Comparison of ENCODE assay signal across 9 mouse cellular contexts in the genomic region with DNA sequence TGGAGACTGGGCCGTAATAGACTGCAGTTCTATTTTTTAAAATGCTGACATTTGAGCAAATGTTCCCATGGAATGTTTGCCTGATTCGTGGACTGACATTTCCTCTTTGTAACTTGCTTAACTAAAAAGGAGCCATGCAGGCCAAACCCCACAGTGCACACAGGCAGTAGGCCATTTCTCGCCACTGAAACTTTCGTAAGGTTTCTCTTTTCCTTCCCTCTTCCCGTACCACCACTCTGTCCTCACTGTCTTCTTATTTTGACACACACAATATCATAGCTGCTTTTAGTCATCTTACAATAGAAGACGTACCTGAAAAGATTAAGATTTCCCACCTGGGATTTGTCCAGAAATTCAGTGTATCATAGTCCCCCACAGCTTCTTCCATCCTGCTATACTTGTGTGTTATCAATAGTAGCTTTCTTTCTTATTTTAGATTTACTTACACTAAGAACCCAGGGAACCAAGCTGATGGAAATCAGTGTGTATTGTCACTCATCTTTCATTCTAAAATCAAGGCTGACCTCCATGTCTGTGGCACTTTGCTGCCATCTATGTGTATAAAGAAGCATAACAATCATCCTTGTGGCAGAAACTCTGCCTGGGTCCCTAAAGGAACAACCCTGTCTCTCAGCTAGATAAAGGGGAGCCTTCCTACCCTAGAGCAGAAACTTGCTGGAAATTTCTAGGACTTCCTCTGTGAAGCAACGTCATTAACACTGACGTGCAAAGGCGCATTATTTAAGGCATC.
DNase-seq lines count a peak whose midpoint lies in the region; ATAC-seq lines count a peak whose summit lies in the region.
"Had no signal": no experiment of that assay in that cellular context is flagged by ENCODE, and none has a peak within 500 bp of the region (broad histone marks: within the 10 kb centered on the region; RNA-seq: fewer than 3 reads in every experiment).

No protein-coding gene starts in this region.

- 0 out of 2 replicates have a peak, but pooled peaks cover 3% of the 10 kb centered on the region for H3K27me3 ChIP-seq in limb, embryonic 11.5 days (ENCODE audit: control insufficient read depth, insufficient read depth, low read length)
- H3K27me3 ChIP-seq in limb, embryonic 10.5 days (ENCODE audit: low read depth, poor library complexity, severe bottlenecking): peaks cover 21% of the 10 kb centered on the region
- no peaks in the 10 kb centered on the region for H3K27me3 ChIP-seq in neural tube, embryonic 14.5 days (ENCODE audit: control insufficient read depth, insufficient read depth, low read length)
- H3K27me3 ChIP-seq: liver, embryonic 15.5 days had no signal

- ATAC-seq in limb, embryonic 11.5 days (ENCODE audit: insufficient number of reproducible peaks, low FRiP score, low TSS enrichment, low read depth): peak; percentile 26; the same call in 1 of the 2 replicates
- peak; percentile 46; the same call in 1 of the 2 replicates for ATAC-seq in neural tube, embryonic 14.5 days (ENCODE audit: low read depth)
- ATAC-seq in erythroid progenitor cell, adult 5-6 weeks (replicated peaks; ENCODE audit: low FRiP score, poor library complexity, severe bottlenecking): no peak

- peak; percentile 53 for DNase-seq in limb, embryonic 11.5 days (ENCODE audit: low spot score)
- DNase-seq in limb, embryonic 10.5 days (ENCODE audit: low spot score): no peak
- peak; percentile 66 for DNase-seq in Muller cell, postnatal 12 days (ENCODE audit: inconsistent ontology term)
- peak; percentile 66 for DNase-seq in embryo, embryonic 9.5 days (ENCODE audit: extremely low spot score)
- peak; percentile 37 for DNase-seq in heart, postnatal 4 days
- peak; percentile 43 to 61 for DNase-seq in left cerebral cortex, postnatal 25 days (ENCODE audit: low spot score in 2 of 2)

- H3K27ac ChIP-seq in limb, embryonic 11.5 days (replicated peaks; ENCODE audit: low read depth, low read length): no peak overlapping the region
- no peak overlapping the region for H3K27ac ChIP-seq in limb, embryonic 10.5 days
- H3K27ac ChIP-seq in neural tube, embryonic 14.5 days (ENCODE audit: low read depth, low read length): no peak overlapping the region
- H3K27ac ChIP-seq: liver, embryonic 15.5 days had no signal

- H3K9me3 ChIP-seq in limb, embryonic 11.5 days (ENCODE audit: control insufficient read depth, low read length): no peaks in the 10 kb centered on the region
- no peaks in the 10 kb centered on the region for H3K9me3 ChIP-seq in limb, embryonic 10.5 days (replicated peaks)
- H3K9me3 ChIP-seq in neural tube, embryonic 14.5 days (ENCODE audit: control insufficient read depth, low read length): no peaks in the 10 kb centered on the region
- H3K9me3 ChIP-seq: liver, embryonic 15.5 days had no signal

- WGBS in limb, embryonic 11.5 days: 48% methylated on average over 9 of the region's 9 CpGs
- WGBS in limb, embryonic 10.5 days: 53% methylated on average over 9 of the region's 9 CpGs
- 55% methylated on average over 9 of the region's 9 CpGs for WGBS in neural tube, embryonic 14.5 days

- intact Hi-C loops in left cerebral cortex, postnatal 25 days (cut with DNase I): loop anchor here (2.0 to 5.0 kb wide), 3 partner anchors 278 to 421 kb away; no protein-coding TSS in a partner anchor

- no peaks in the 10 kb centered on the region for H3K36me3 ChIP-seq in limb, embryonic 11.5 days (ENCODE audit: control insufficient read depth, insufficient read depth, low read length)
- H3K36me3 ChIP-seq in limb, embryonic 10.5 days: no peaks in the 10 kb centered on the region
- no peaks in the 10 kb centered on the region for H3K36me3 ChIP-seq in neural tube, embryonic 14.5 days (ENCODE audit: control insufficient read depth, insufficient read depth, low read length)
- H3K36me3 ChIP-seq: liver, embryonic 15.5 days had no signal

- H3K4me3 ChIP-seq in limb, embryonic 11.5 days (ENCODE audit: low read depth, low read length): no peak overlapping the region
- no peak overlapping the region for H3K4me3 ChIP-seq in limb, embryonic 10.5 days
- no peak overlapping the region for H3K4me3 ChIP-seq in neural tube, embryonic 14.5 days (ENCODE audit: low read depth, low read length)
- H3K4me3 ChIP-seq: liver, embryonic 15.5 days had no signal

- H3K4me2 ChIP-seq in limb, embryonic 11.5 days (ENCODE audit: low read depth, severe bottlenecking): no peak overlapping the region
- H3K4me2 ChIP-seq in neural tube, embryonic 14.5 days (ENCODE audit: low read depth, low read length): no peak overlapping the region
- H3K4me2 ChIP-seq: liver, embryonic 15.5 days had no signal

- no peak overlapping the region for H3K9ac ChIP-seq in limb, embryonic 11.5 days (ENCODE audit: low read length)
- no peak overlapping the region for H3K9ac ChIP-seq in neural tube, embryonic 14.5 days (replicated peaks; ENCODE audit: low read depth, low read length)
- H3K9ac ChIP-seq: liver, embryonic 15.5 days had no signal

- H3K4me1 ChIP-seq in limb, embryonic 11.5 days (ENCODE audit: control insufficient read depth, insufficient read depth, low read length): no peaks in the 10 kb centered on the region
- peaks cover 10% of the 10 kb centered on the region; the same call in 1 of the 2 replicates for H3K4me1 ChIP-seq in limb, embryonic 10.5 days
- no peaks in the 10 kb centered on the region for H3K4me1 ChIP-seq in neural tube, embryonic 14.5 days (ENCODE audit: control insufficient read depth, insufficient read depth, low read length)
- H3K4me1 ChIP-seq: liver, embryonic 15.5 days had no signal
